Mouse (Mus musculus): Measurements from ENCODE around the gene Smim4. TPM values are rescaled to one million over a fixed set of nuclear protein-coding genes. Genes with fewer than 3 reads are reported as not detected.

Smim4 gene
- polyA plus RNA-seq, 1 experiment, result 108 TPM

DNA sequence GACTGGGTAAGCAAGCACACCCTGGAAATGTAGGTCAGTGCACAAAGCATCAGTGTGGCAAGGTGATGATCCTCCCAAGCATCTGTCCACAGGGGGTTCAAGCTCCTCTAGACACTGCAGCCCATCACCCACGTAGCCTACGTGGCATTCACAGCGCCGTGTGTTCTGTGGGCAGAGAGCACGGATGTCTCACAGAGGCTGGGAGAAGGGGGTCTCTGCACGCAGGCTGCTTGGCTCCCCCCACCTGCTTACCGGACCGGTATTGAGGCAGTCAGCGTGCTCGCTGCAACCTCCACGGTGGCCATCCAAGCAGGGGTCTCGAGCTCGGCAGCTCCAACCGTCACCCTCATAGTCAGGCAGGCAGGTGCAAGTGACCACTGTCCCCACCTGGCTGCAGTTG lies 12.3 kb upstream of the Smim4 start:
- peaks cover 74% of the 10 kb centered on the region for H3K36me3 ChIP-seq (replicated peaks; ENCODE audit: low read length)

DNA sequence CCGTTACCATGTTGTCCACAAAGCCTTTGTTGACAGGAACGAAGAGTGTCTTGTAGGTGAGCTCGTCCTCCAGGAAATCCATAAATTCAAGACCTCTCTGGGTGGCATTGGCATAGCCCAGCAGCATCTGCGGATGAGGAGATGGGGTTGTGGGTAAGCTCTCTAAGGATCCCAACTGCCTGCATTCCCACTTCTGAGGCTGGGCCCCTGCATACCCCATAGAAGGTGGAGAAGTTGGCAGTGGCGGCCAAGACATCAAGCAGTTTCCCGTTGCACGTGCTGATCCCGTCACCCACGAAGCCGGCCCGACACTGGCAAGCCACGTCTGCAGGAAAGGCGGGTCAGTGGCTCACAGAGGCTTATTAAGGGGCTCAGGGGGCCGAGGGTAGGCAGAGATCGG lies 11.4 kb upstream of the Smim4 start:
- H3K9me3 ChIP-seq, result peaks cover 21% of the 10 kb centered on the region
- H3K4me1 ChIP-seq, result peaks cover 13% of the 10 kb centered on the region; the same call in 1 of the 2 replicates

More for the DNA sequence above, 12.3 kb upstream of the Smim4 start:
- Histone ChIP-seq H3K27me3 (replicated peaks) (peaks cover 85% of the 10 kb centered on the region), H3K4me1 (peaks cover 13% of the 10 kb centered on the region; the same call in 1 of the 2 replicates), H3K9me3 (peaks cover 24% of the 10 kb centered on the region), H3K4me3 (replicated peaks) (no peak overlapping the region)
- no peak for TF ChIP-seq GATA1 (IDR thresholded peaks at IDR 0.05; ENCODE audit: borderline replicate concordance, low read length)
- TF ChIP-seq FLI1 (IDR thresholded peaks at IDR 0.05; ENCODE audit: low read length), result no peak

GRCm38 (mm10) chr14:31139666-31140065 lies 10.9 kb upstream of the Smim4 start:
- peaks cover 21% of the 10 kb centered on the region for H3K9me3 ChIP-seq
- TF ChIP-seq GATA1 (IDR thresholded peaks at IDR 0.05; ENCODE audit: borderline replicate concordance, low read length) (no peak), FLI1 (IDR thresholded peaks at IDR 0.05; ENCODE audit: low read length) (no peak)
- peaks cover 83% of the 10 kb centered on the region for H3K36me3 ChIP-seq (replicated peaks; ENCODE audit: low read length)
- peak overlapping the region; percentile 14 for H3K4me3 ChIP-seq (replicated peaks)
- H3K27me3 ChIP-seq (replicated peaks), result peaks cover 82% of the 10 kb centered on the region
- H3K4me1 ChIP-seq, result peaks cover 13% of the 10 kb centered on the region; the same call in 1 of the 2 replicates

More for the DNA sequence above, 11.4 kb upstream of the Smim4 start:
- peaks cover 84% of the 10 kb centered on the region for H3K27me3 ChIP-seq (replicated peaks)
- no peak for TF ChIP-seq GATA1 (IDR thresholded peaks at IDR 0.05; ENCODE audit: borderline replicate concordance, low read length)
- TF ChIP-seq FLI1 (IDR thresholded peaks at IDR 0.05; ENCODE audit: low read length), result no peak
- peaks cover 81% of the 10 kb centered on the region for H3K36me3 ChIP-seq (replicated peaks; ENCODE audit: low read length)
- no peak overlapping the region for H3K4me3 ChIP-seq (replicated peaks)

GRCm38 (mm10) chr14:31138897-31139429 lies 10.2 kb upstream of the Smim4 start:
- Histone ChIP-seq H3K9me3 (peaks cover 21% of the 10 kb centered on the region), H3K4me3 (replicated peaks) (no peak overlapping the region), H3K27me3 (replicated peaks) (peaks cover 87% of the 10 kb centered on the region), H3K4me1 (peaks cover 13% of the 10 kb centered on the region; the same call in 1 of the 2 replicates), H3K36me3 (replicated peaks; ENCODE audit: low read length) (peaks cover 89% of the 10 kb centered on the region)
- TF ChIP-seq FLI1 (IDR thresholded peaks at IDR 0.05; ENCODE audit: low read length), result no peak

- TF ChIP-seq FLI1 (IDR thresholded peaks at IDR 0.05; ENCODE audit: low read length) (no peak), GATA1 (IDR thresholded peaks at IDR 0.05; ENCODE audit: borderline replicate concordance, low read length) (no peak)
- peaks cover 90% of the 10 kb centered on the region for H3K27me3 ChIP-seq (replicated peaks)
- H3K4me1 ChIP-seq, result peaks cover 13% of the 10 kb centered on the region; the same call in 1 of the 2 replicates
- peaks cover 89% of the 10 kb centered on the region for H3K36me3 ChIP-seq (replicated peaks; ENCODE audit: low read length)
- H3K4me3 ChIP-seq (replicated peaks), result no peak overlapping the region
- peaks cover 18% of the 10 kb centered on the region for H3K9me3 ChIP-seq
These were observed 9.6 kb upstream of the Smim4 start for GRCm38 (mm10) chr14:31138219-31138896.

DNA sequence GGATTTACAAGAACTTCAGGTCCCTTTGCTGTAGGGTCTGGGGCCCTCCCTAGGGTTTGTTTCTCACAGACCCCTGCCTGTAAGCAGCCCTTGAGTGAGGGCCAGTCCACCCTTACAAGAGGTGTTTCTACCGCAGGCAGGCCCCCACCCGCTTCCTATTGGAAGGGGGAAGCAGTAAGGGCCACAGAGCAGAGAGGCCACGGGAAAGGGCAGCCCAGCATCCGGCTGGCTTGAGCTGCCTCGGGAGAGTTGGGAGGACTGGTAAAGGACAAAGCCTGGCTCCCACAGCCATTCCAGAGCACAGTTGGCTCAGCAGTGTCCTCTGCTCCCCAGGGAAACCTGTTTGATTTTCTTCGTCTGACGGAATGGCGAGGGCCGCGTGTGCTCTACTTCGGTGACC lies 9.0 kb upstream of the Smim4 start:
- Histone ChIP-seq H3K4me1 (peaks cover 19% of the 10 kb centered on the region; the same call in 1 of the 2 replicates), H3K36me3 (replicated peaks; ENCODE audit: low read length) (peaks cover 83% of the 10 kb centered on the region), H3K27me3 (replicated peaks) (peaks cover 90% of the 10 kb centered on the region), H3K9me3 (peaks cover 13% of the 10 kb centered on the region), H3K4me3 (replicated peaks) (no peak overlapping the region)
- TF ChIP-seq FLI1 (IDR thresholded peaks at IDR 0.05; ENCODE audit: low read length), result no peak
- no peak for TF ChIP-seq GATA1 (IDR thresholded peaks at IDR 0.05; ENCODE audit: borderline replicate concordance, low read length)

- Histone ChIP-seq H3K27me3 (replicated peaks) (peaks cover 90% of the 10 kb centered on the region), H3K36me3 (replicated peaks; ENCODE audit: low read length) (peaks cover 78% of the 10 kb centered on the region), H3K4me1 (peaks cover 25% of the 10 kb centered on the region), H3K4me3 (replicated peaks) (no peak overlapping the region), H3K9me3 (peaks cover 7% of the 10 kb centered on the region)
- no peak for TF ChIP-seq GATA1 (IDR thresholded peaks at IDR 0.05; ENCODE audit: borderline replicate concordance, low read length)
- no peak for TF ChIP-seq FLI1 (IDR thresholded peaks at IDR 0.05; ENCODE audit: low read length)
These were observed 8.5 kb upstream of the Smim4 start for GRCm38 (mm10) chr14:31137281-31137595.

- TF ChIP-seq GATA1 (IDR thresholded peaks at IDR 0.05; ENCODE audit: borderline replicate concordance, low read length) (no peak), FLI1 (IDR thresholded peaks at IDR 0.05; ENCODE audit: low read length) (no peak)
- Histone ChIP-seq H3K36me3 (replicated peaks; ENCODE audit: low read length) (peaks cover 74% of the 10 kb centered on the region), H3K4me3 (replicated peaks) (no peak overlapping the region), H3K9me3 (peaks cover 3% of the 10 kb centered on the region; the same call in 1 of the 2 replicates), H3K4me1 (peaks cover 30% of the 10 kb centered on the region), H3K27me3 (replicated peaks) (peaks cover 91% of the 10 kb centered on the region)
These were observed 7.9 kb upstream of the Smim4 start for GRCm38 (mm10) chr14:31136411-31137280.

DNA sequence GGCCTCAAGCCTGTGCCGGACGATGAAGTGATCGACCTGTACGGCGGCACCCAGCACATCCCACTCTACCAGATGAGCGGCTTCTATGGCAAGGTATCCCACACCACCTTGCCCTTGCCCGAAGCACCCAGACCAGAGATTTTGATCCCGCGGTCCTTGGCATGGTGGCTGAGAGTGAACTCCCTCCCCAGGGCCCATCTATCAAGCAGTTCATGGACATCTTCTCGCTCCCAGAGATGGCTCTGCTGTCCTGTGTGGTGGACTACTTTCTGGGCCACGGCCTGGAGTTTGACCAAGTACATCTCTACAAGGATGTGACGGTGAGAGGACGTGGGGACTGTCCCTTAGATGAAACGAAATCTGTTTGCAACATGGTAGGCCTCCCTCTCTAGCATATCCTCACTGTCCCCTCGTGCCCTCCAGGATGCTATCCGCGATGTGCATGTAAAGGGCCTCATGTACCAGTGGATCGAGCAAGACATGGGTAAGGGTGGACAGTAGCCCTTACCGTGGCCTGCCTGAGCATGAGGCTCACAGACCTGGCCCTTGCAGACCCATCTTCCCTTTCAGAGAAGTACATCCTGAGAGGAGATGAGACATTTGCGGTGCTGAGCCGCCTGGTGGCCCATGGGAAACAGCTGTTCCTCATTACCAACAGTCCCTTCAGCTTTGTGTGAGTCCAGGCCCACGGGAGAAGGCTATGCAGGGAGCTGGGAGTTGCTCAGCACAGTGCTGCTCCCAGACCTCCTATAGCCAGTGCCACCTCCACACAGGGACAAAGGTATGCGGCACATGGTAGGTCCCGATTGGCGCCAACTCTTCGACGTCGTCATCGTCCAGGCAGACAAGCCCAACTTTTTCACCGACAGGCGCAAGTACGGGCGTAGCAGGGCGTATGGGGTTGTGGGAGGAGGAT lies 7.0 kb upstream of the Smim4 start:
- no peaks in the 10 kb centered on the region for H3K9me3 ChIP-seq
- peak overlapping the region; percentile 40 for H3K4me3 ChIP-seq (replicated peaks)
- H3K27me3 ChIP-seq (replicated peaks), result peaks cover 91% of the 10 kb centered on the region
- no peak for TF ChIP-seq GATA1 (IDR thresholded peaks at IDR 0.05; ENCODE audit: borderline replicate concordance, low read length)
- no peak for TF ChIP-seq FLI1 (IDR thresholded peaks at IDR 0.05; ENCODE audit: low read length)
- H3K36me3 ChIP-seq (replicated peaks; ENCODE audit: low read length), result peaks cover 66% of the 10 kb centered on the region
- H3K4me1 ChIP-seq, result peaks cover 36% of the 10 kb centered on the region

Measured in megakaryocyte, embryonic 14.5 days (primary cell).